10 mouse cellular contexts compared by ENCODE assay signal in genomic region chr7:84315353-84316003, GRCm38 (mm10).
DNase-seq lines count a peak whose midpoint lies in the region; ATAC-seq and TF ChIP-seq lines count a peak whose summit lies in the region.
"Had no signal": no experiment of that assay in that cellular context is flagged by ENCODE, and none has a peak within 500 bp of the region (broad histone marks: within the 10 kb centered on the region; RNA-seq: fewer than 3 reads in every experiment).

No protein-coding gene starts in this region.

- no peak for TF ChIP-seq EP300 in CH12.LX (IDR thresholded peaks at IDR 0.05; ENCODE audit: low read length)
- no peak for TF ChIP-seq EP300 in lung, postnatal 0 days (IDR thresholded peaks at IDR 0.05)

- peak; percentile 50 for DNase-seq in CH12.LX (ENCODE audit: extremely low read depth)
- peak; percentile 46 for DNase-seq in lung, postnatal 0 days (ENCODE audit: low spot score)
- DNase-seq in gastrocnemius, postnatal 36 days, result no peak

- TF ChIP-seq POLR2A in CH12.LX (IDR thresholded peaks at IDR 0.05; ENCODE audit: low read depth, low read length), result no peak
- TF ChIP-seq POLR2A in bone marrow, adult 2 months (IDR thresholded peaks at IDR 0.05; ENCODE audit: borderline replicate concordance, control insufficient read depth, low read depth, low read length), result no peak

- no peaks in the 10 kb centered on the region for H3K9me3 ChIP-seq in intestine, postnatal 0 days (ENCODE audit: control insufficient read depth)
- H3K9me3 ChIP-seq in intestine, embryonic 15.5 days, result no peaks in the 10 kb centered on the region
- no peaks in the 10 kb centered on the region for H3K9me3 ChIP-seq in CH12.LX (replicated peaks; ENCODE audit: low read length)
- no peaks in the 10 kb centered on the region for H3K9me3 ChIP-seq in lung, postnatal 0 days (ENCODE audit: low read length)
- no peaks in the 10 kb centered on the region for H3K9me3 ChIP-seq in forebrain, embryonic 16.5 days (ENCODE audit: control insufficient read depth, low read length)
- H3K9me3 ChIP-seq: midbrain, embryonic 12.5 days had no signal

- H3K79me2 ChIP-seq in CH12.LX (replicated peaks; ENCODE audit: control insufficient read depth, extremely low read depth, insufficient read depth, poor library complexity, severe bottlenecking), result no peaks in the 10 kb centered on the region

- H3K27me3 ChIP-seq in intestine, postnatal 0 days (replicated peaks; ENCODE audit: control insufficient read depth, insufficient read depth, low read length), result no peaks in the 10 kb centered on the region
- H3K27me3 ChIP-seq in intestine, embryonic 15.5 days (replicated peaks), result no peaks in the 10 kb centered on the region
- H3K27me3 ChIP-seq in CH12.LX (replicated peaks), result no peaks in the 10 kb centered on the region
- no peaks in the 10 kb centered on the region for H3K27me3 ChIP-seq in lung, postnatal 0 days (replicated peaks; ENCODE audit: insufficient read depth, low read length)
- H3K27me3 ChIP-seq in forebrain, embryonic 16.5 days (replicated peaks; ENCODE audit: control insufficient read depth, insufficient read depth, low read length), result no peaks in the 10 kb centered on the region
- H3K27me3 ChIP-seq: midbrain, embryonic 12.5 days had no signal

- no peak overlapping the region for H3K4me3 ChIP-seq in intestine, postnatal 0 days (ENCODE audit: low read depth, low read length)
- H3K4me3 ChIP-seq in intestine, embryonic 15.5 days (replicated peaks), result no peak overlapping the region
- no peak overlapping the region for H3K4me3 ChIP-seq in CH12.LX (replicated peaks in 1 of 3; ENCODE audit: low read depth in 2 of 3, low read length in 2 of 3, poor library complexity in 1 of 3)
- H3K4me3 ChIP-seq in bone marrow, adult 2 months (replicated peaks; ENCODE audit: control insufficient read depth, low read depth, low read length), result no peak overlapping the region
- H3K4me3 ChIP-seq in lung, postnatal 0 days (ENCODE audit: low read depth, low read length), result no peak overlapping the region
- H3K4me3 ChIP-seq in forebrain, embryonic 16.5 days (replicated peaks; ENCODE audit: low read length), result no peak overlapping the region
- H3K4me3 ChIP-seq: midbrain, embryonic 12.5 days had no signal

- in situ Hi-C loops in CH12.LX (cut with MboI; ENCODE audit: low pct_ligation_motif_present, low pct_unique_long_range_greater_than_20kb, low sequenced_read_pairs), result no loop called here

- 57% methylated on average over 7 of the region's 7 CpGs for WGBS in intestine, postnatal 0 days
- WGBS in intestine, embryonic 15.5 days, result 59% methylated on average over 7 of the region's 7 CpGs
- WGBS in bone marrow, adult 2 months, result 50% methylated on average over 7 of the region's 7 CpGs
- WGBS in lung, postnatal 0 days, result 34% methylated on average over 7 of the region's 7 CpGs
- WGBS in forebrain, embryonic 16.5 days, result 74% methylated on average over 7 of the region's 7 CpGs

- peak; percentile 60 for TF ChIP-seq RAD21 in CH12.LX (IDR thresholded peaks at IDR 0.05; ENCODE audit: low read depth, low read length)

- TF ChIP-seq CTCF in intestine, postnatal 0 days (IDR thresholded peaks at IDR 0.05; ENCODE audit: low read depth), result peak; percentile 55
- TF ChIP-seq CTCF in CH12.LX (conservative IDR thresholded peaks at IDR 0.05 in 1 of 2, IDR thresholded peaks at IDR 0.05 in 1 of 2; ENCODE audit: low read depth in 2 of 2, low read length in 2 of 2), result peak in 1 of 2 experiments; percentile 75; a peak in 2 of 4 replicates
- TF ChIP-seq CTCF in bone marrow, adult 2 months (IDR thresholded peaks at IDR 0.05; ENCODE audit: control insufficient read depth, insufficient read depth, low read length), result peak; percentile 33; the same call in 1 of the 2 replicates
- peak; percentile 59 for TF ChIP-seq CTCF in lung, postnatal 0 days (IDR thresholded peaks at IDR 0.05)

- H3K4me1 ChIP-seq in intestine, postnatal 0 days (replicated peaks; ENCODE audit: control insufficient read depth, insufficient read depth, low read length), result no peaks in the 10 kb centered on the region
- H3K4me1 ChIP-seq in intestine, embryonic 15.5 days (replicated peaks), result no peaks in the 10 kb centered on the region
- H3K4me1 ChIP-seq in CH12.LX (ENCODE audit: control insufficient read depth in 1 of 2, insufficient read depth in 2 of 2), result no peaks in the 10 kb centered on the region
- no peaks in the 10 kb centered on the region for H3K4me1 ChIP-seq in bone marrow, adult 2 months (ENCODE audit: control insufficient read depth, insufficient read depth, low read length)
- H3K4me1 ChIP-seq in lung, postnatal 0 days (ENCODE audit: insufficient read depth, low read depth, low read length), result no peaks in the 10 kb centered on the region
- peaks cover 12% of the 10 kb centered on the region for H3K4me1 ChIP-seq in forebrain, embryonic 16.5 days (replicated peaks; ENCODE audit: control insufficient read depth, insufficient read depth, low read length)
- H3K4me1 ChIP-seq: midbrain, embryonic 12.5 days had no signal

- H3K9ac ChIP-seq in intestine, postnatal 0 days (ENCODE audit: low read depth, low read length), result no peak overlapping the region
- no peak overlapping the region for H3K9ac ChIP-seq in intestine, embryonic 15.5 days
- no peak overlapping the region for H3K9ac ChIP-seq in CH12.LX (ENCODE audit: insufficient read depth, low read depth)
- H3K9ac ChIP-seq in lung, postnatal 0 days (replicated peaks; ENCODE audit: low read depth), result no peak overlapping the region
- H3K9ac ChIP-seq in forebrain, embryonic 16.5 days (replicated peaks; ENCODE audit: low read depth, low read length), result no peak overlapping the region
- H3K9ac ChIP-seq: midbrain, embryonic 12.5 days had no signal

- intact Hi-C loops in gastrocnemius, postnatal 36 days (cut with DNase I), result no loop called here

- H3K4me2 ChIP-seq in intestine, postnatal 0 days (replicated peaks; ENCODE audit: low read depth), result no peak overlapping the region
- H3K4me2 ChIP-seq in intestine, embryonic 15.5 days (replicated peaks), result no peak overlapping the region
- no peak overlapping the region for H3K4me2 ChIP-seq in CH12.LX (ENCODE audit: insufficient read depth, low read depth, poor library complexity, severe bottlenecking)
- H3K4me2 ChIP-seq in lung, postnatal 0 days (replicated peaks; ENCODE audit: low read depth, low read length), result no peak overlapping the region
- no peak overlapping the region for H3K4me2 ChIP-seq in forebrain, embryonic 16.5 days (ENCODE audit: low read length)
- H3K4me2 ChIP-seq: midbrain, embryonic 12.5 days had no signal

- H3K36me3 ChIP-seq in intestine, postnatal 0 days (ENCODE audit: control insufficient read depth, insufficient read depth), result no peaks in the 10 kb centered on the region
- H3K36me3 ChIP-seq in intestine, embryonic 15.5 days, result no peaks in the 10 kb centered on the region
- no peaks in the 10 kb centered on the region for H3K36me3 ChIP-seq in CH12.LX (replicated peaks in 1 of 2; ENCODE audit: control insufficient read depth in 1 of 2, insufficient read depth in 1 of 2, low read length in 1 of 2)
- H3K36me3 ChIP-seq in lung, postnatal 0 days (ENCODE audit: insufficient read depth, low read length), result no peaks in the 10 kb centered on the region
- no peaks in the 10 kb centered on the region; the same call in 1 of the 2 replicates for H3K36me3 ChIP-seq in forebrain, embryonic 16.5 days (ENCODE audit: control insufficient read depth, insufficient read depth)

- H3K27ac ChIP-seq in intestine, postnatal 0 days (ENCODE audit: low read depth, low read length), result no peak overlapping the region
- no peak overlapping the region for H3K27ac ChIP-seq in intestine, embryonic 15.5 days
- H3K27ac ChIP-seq in CH12.LX (ENCODE audit: insufficient read depth, low read depth), result no peak overlapping the region
- H3K27ac ChIP-seq in bone marrow, adult 2 months (ENCODE audit: control insufficient read depth, insufficient read depth, low read depth, low read length, poor library complexity), result no peak overlapping the region
- H3K27ac ChIP-seq in lung, postnatal 0 days (ENCODE audit: low read length), result no peak overlapping the region
- no peak overlapping the region for H3K27ac ChIP-seq in forebrain, embryonic 16.5 days (ENCODE audit: low read length)
- H3K27ac ChIP-seq: midbrain, embryonic 12.5 days had no signal

- dilution Hi-C loops in CH12.LX (cut with MboI; ENCODE audit: extremely low pct_ligation_motif_present, extremely low pct_unique_long_range_greater_than_20kb, low sequenced_read_pairs), result no loop called here

- no peak for ATAC-seq in intestine, postnatal 0 days
- no peak for ATAC-seq in intestine, embryonic 15.5 days
- ATAC-seq in lung, postnatal 0 days, result peak; percentile 57
- ATAC-seq in frontal cortex, adult (ENCODE audit: low TSS enrichment), result no peak
- ATAC-seq in forebrain, embryonic 16.5 days, result no peak
- ATAC-seq: forebrain, embryonic 14.5 days had no signal

TF ChIP-seq in CH12.LX, 34 proteins besides CTCF, POLR2A, EP300 and RAD21:
- TF ChIP-seq CHD1 (IDR thresholded peaks at IDR 0.05; ENCODE audit: low read depth, low read length) (no peak), MEF2A (IDR thresholded peaks at IDR 0.05; ENCODE audit: borderline replicate concordance, low read depth, low read length) (no peak), ZC3H11A (IDR thresholded peaks at IDR 0.05; ENCODE audit: low read depth, low read length) (peak; percentile 45), SMC3 (IDR thresholded peaks at IDR 0.05; ENCODE audit: low read depth, low read length) (peak; percentile 77), IRF4 (IDR thresholded peaks at IDR 0.05; ENCODE audit: low read depth, low read length) (no peak), ETS1 (conservative IDR thresholded peaks at IDR 0.05; ENCODE audit: low read depth, low read length) (no peak), ELF1 (IDR thresholded peaks at IDR 0.05; ENCODE audit: low read depth, low read length) (no peak), UBTF (IDR thresholded peaks at IDR 0.05; ENCODE audit: low read depth, low read length) (no peak), JUND (conservative IDR thresholded peaks at IDR 0.05; ENCODE audit: low read depth, low read length) (no peak), MAX (IDR thresholded peaks at IDR 0.05; ENCODE audit: low read length) (no peak), ZMIZ1 (IDR thresholded peaks at IDR 0.05; ENCODE audit: low read depth, low read length) (no peak), ZKSCAN1 (IDR thresholded peaks at IDR 0.05; ENCODE audit: borderline replicate concordance, low read depth, low read length) (no peak), TCF12 (IDR thresholded peaks at IDR 0.05; ENCODE audit: low read depth, low read length) (no peak)

Comparison
In these comparisons a context has a peak if more than half of its experiments do, and no peak if none do; other contexts are left out.
1. DNase-seq: peak in CH12.LX (single experiment) and lung, postnatal 0 days (single experiment); none in gastrocnemius, postnatal 36 days (0 of 2).